Mouse (Mus musculus): ENCODE results near the gene Gfpt1.
A peak's percentile ranks its signal among the peaks of the same experiment; 100 is the strongest.

The Gfpt1 gene

DNA sequence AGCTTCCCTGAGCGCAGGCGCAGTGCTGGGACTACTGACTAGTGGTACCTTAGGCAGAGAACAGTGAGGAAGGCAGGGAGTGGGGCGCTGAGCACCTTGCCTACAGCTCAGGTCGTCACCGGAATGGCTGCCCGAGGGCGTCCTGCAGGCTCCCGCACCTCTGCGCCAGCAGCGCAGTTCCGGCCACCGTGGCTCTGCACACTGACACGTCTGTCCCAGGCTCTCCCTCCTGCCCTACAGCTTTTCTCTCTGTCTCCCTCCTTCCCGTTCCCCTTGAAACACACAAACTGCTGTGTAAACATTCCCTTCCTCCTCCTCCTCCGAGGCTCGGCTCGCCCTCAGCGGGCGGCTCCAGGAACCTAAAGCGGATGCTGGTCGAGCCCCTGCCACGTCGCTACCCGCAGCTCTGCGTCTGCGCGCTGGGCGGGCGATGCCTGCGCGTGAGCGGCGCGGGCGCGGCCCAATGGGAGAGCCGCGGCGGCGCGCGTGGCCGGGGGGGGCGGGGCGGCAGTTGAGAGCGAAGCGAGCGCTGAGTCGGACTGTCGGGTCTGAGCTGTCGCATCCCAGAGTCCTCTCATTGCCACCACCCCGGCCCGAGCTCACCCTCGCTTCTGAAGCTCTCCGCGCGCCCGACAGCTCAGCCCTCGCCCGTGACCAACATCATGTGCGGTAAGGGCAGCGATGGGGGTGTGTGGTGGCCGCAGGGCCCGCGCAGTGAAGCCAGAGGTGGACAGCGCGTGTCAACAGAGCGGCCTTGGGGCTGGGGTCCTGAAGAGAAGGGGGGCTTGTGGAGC, at the start of gene Gfpt1:
Gfpt1 (plus strand) TSS at position 510 of the 794 bp plus-strand sequence.
- no peak for TF ChIP-seq CTCF (conservative IDR thresholded peaks at IDR 0.05; ENCODE audit: low read length)
- TF ChIP-seq POU5F1 (IDR thresholded peaks at IDR 0.05; ENCODE audit: borderline replicate concordance, low read length) = no peak
- no peak for TF ChIP-seq NANOG (IDR thresholded peaks at IDR 0.05; ENCODE audit: borderline replicate concordance, low read length)
- Histone ChIP-seq H3K27me3 (ENCODE audit: insufficient read depth, low read length) (peaks cover 8% of the 10 kb centered on the region; the same call in 1 of the 2 replicates), H3K4me1 (replicated peaks; ENCODE audit: low read depth, low read length) (peaks cover 24% of the 10 kb centered on the region), H3K4me3 (replicated peaks; ENCODE audit: low read length) (peak within 1 kb of the TSS; percentile 94), H3K9me3 (ENCODE audit: low read length) (no peaks in the 10 kb centered on the region), H3K36me3 (ENCODE audit: insufficient read depth, low read length) (no peaks in the 10 kb centered on the region)

DNA sequence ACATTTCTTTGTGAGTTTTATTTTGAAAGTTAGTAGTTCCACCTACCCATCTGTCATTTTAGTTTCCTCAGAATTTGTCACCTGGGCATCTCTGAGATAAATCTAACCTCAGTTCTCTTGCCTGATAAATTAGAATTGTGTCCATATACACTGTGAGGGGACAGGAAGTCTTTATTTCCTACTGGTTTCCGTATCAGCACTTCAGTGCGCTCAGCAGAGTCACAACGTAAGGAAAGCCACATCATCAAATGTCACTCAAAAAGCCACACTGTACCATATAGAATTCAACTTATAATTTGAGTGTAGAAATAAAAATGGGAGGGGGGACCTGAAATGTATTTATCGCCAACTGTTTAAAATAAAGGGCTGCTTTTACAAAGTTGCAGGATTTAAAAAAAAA, 48.4 kb upstream of the Gfpt1 start:
- no peak for TF ChIP-seq NANOG (IDR thresholded peaks at IDR 0.05; ENCODE audit: borderline replicate concordance, low read length)
- no peak for TF ChIP-seq POU5F1 (IDR thresholded peaks at IDR 0.05; ENCODE audit: borderline replicate concordance, low read length)
- TF ChIP-seq CTCF (conservative IDR thresholded peaks at IDR 0.05; ENCODE audit: low read length) = no peak
- no peak overlapping the region for H3K4me3 ChIP-seq (replicated peaks; ENCODE audit: low read length)
- H3K9me3 ChIP-seq (ENCODE audit: low read length) = no peaks in the 10 kb centered on the region
- H3K27me3 ChIP-seq (ENCODE audit: insufficient read depth, low read length) = no peaks in the 10 kb centered on the region
- peaks cover 24% of the 10 kb centered on the region for H3K36me3 ChIP-seq (ENCODE audit: insufficient read depth, low read length)
- H3K4me1 ChIP-seq (replicated peaks; ENCODE audit: low read depth, low read length) = peaks cover 21% of the 10 kb centered on the region

DNA sequence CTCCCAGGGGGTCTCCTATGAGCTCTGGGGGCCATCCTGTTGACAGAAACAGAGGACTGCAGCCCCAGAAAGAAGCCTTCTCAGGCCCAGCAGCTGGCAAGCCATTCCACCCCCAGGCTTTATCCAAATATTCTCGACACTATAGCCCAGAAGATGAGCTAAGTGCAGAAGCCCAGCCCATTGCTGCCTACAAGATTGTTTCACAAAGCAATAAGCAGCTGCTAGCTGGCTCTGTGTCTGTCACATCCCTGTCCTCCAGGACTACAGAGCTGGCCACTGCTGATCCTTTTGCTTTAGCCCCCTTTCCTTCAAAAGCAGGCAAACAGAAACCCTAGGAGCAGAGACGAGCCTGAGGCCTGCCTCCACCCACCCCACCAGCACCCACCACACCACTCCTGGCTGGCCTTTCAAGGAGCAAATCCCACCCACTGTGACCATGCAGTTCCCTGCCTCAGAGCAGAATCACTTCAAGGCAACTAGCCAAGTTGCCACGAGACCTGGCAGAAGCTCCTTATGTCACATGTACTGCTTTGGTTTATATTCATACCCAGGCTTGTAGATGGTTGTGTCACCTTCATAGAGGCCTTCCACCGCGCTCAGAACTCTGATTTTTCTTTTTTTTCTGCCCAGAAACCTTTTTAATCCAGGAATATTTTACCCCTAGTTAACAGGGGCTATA, 45.9 kb upstream of the Gfpt1 start:
- TF ChIP-seq NANOG (IDR thresholded peaks at IDR 0.05; ENCODE audit: borderline replicate concordance, low read length) = no peak
- no peak for TF ChIP-seq POU5F1 (IDR thresholded peaks at IDR 0.05; ENCODE audit: borderline replicate concordance, low read length)
- TF ChIP-seq CTCF (conservative IDR thresholded peaks at IDR 0.05; ENCODE audit: low read length) = no peak
- H3K36me3 ChIP-seq (ENCODE audit: insufficient read depth, low read length) = peaks cover 24% of the 10 kb centered on the region
- peaks cover 21% of the 10 kb centered on the region for H3K4me1 ChIP-seq (replicated peaks; ENCODE audit: low read depth, low read length)
- no peaks in the 10 kb centered on the region for H3K27me3 ChIP-seq (ENCODE audit: insufficient read depth, low read length)
- H3K9me3 ChIP-seq (ENCODE audit: low read length) = no peaks in the 10 kb centered on the region
- no peak overlapping the region for H3K4me3 ChIP-seq (replicated peaks; ENCODE audit: low read length)

DNA sequence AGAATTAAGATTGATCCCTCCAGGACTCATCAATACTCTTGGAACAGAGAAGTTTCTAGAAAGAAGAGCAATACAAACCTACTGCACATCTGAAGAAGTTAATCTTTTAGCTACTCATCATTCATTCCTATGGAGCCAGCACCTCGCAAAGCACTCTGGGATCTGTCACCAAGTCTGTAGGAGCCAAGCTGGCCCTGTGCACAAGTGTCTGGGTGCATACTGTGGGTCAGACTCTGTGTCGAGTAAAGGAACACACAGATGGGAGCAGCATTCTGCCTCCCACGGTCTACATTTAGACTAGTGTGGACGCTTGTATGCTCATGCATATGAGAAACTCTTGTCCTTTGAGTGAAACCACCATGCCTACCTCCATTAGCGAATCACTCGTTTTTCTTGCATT, 45.3 kb upstream of the Gfpt1 start:
- Histone ChIP-seq H3K9me3 (ENCODE audit: low read length) (no peaks in the 10 kb centered on the region), H3K36me3 (ENCODE audit: insufficient read depth, low read length) (peaks cover 24% of the 10 kb centered on the region), H3K27me3 (ENCODE audit: insufficient read depth, low read length) (no peaks in the 10 kb centered on the region), H3K4me3 (replicated peaks; ENCODE audit: low read length) (no peak overlapping the region), H3K4me1 (replicated peaks; ENCODE audit: low read depth, low read length) (peaks cover 25% of the 10 kb centered on the region)
- no peak for TF ChIP-seq CTCF (conservative IDR thresholded peaks at IDR 0.05; ENCODE audit: low read length)
- no peak for TF ChIP-seq POU5F1 (IDR thresholded peaks at IDR 0.05; ENCODE audit: borderline replicate concordance, low read length)
- no peak for TF ChIP-seq NANOG (IDR thresholded peaks at IDR 0.05; ENCODE audit: borderline replicate concordance, low read length)

DNA sequence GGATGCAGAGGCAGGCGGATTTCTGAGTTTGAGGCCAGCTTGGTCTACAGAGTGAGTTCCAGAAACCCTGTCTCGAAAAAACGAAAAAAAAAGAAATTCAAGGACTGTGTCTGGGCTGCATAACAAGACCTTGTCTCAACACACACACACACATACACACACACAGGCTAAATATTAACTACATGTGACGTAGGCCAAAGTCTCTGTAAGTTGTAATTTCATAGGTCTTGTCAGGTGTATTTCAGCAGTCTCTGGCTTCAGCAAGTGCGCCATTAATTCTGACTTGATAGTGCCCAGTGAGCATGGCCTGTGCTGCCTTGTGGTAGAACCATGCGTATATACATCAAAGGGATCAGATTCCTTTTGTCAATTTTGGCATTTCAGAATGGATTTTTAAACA, 40.7 kb upstream of the Gfpt1 start:
- Histone ChIP-seq H3K36me3 (ENCODE audit: insufficient read depth, low read length) (peaks cover 11% of the 10 kb centered on the region), H3K4me3 (replicated peaks; ENCODE audit: low read length) (no peak overlapping the region)
- no peak for TF ChIP-seq POU5F1 (IDR thresholded peaks at IDR 0.05; ENCODE audit: borderline replicate concordance, low read length)
- no peak for TF ChIP-seq CTCF (conservative IDR thresholded peaks at IDR 0.05; ENCODE audit: low read length)
- no peak for TF ChIP-seq NANOG (IDR thresholded peaks at IDR 0.05; ENCODE audit: borderline replicate concordance, low read length)

DNA sequence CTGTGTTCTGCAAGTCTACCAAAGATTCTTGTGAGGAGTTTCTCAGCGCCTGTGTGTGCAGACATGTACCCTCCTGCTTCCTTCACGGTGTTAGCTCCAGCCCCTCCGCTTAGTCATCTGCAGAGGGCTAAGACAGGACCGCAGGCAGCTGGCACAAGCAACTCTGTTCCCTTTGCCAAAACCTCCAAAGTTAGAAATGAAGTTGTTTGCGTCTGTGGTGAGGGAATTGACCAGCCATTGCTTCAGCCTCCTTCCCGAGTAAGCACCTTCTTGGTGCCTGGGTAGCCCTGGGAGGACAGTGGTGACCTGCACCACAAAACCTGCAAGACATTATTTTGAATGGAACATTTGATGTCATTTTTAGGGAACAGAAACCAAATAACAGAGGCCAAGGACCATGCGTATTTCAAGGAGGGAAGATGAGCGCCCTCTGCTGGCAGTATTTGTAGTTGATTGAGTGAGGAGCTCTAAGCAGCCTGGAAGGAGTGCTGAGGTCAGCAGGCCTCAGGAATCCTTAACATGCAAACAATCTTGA, 40.1 kb upstream of the Gfpt1 start:
- H3K9me3 ChIP-seq (ENCODE audit: low read length) = no peaks in the 10 kb centered on the region
- peaks cover 15% of the 10 kb centered on the region for H3K4me1 ChIP-seq (replicated peaks; ENCODE audit: low read depth, low read length)
- H3K36me3 ChIP-seq (ENCODE audit: insufficient read depth, low read length) = peaks cover 5% of the 10 kb centered on the region
- H3K4me3 ChIP-seq (replicated peaks; ENCODE audit: low read length) = no peak overlapping the region
- H3K27me3 ChIP-seq (ENCODE audit: insufficient read depth, low read length) = no peaks in the 10 kb centered on the region
- TF ChIP-seq CTCF (conservative IDR thresholded peaks at IDR 0.05; ENCODE audit: low read length) (peak; percentile 71), NANOG (IDR thresholded peaks at IDR 0.05; ENCODE audit: borderline replicate concordance, low read length) (no peak)

More for the DNA sequence above, 40.7 kb upstream of the Gfpt1 start:
- no peaks in the 10 kb centered on the region for H3K27me3 ChIP-seq (ENCODE audit: insufficient read depth, low read length)
- peaks cover 14% of the 10 kb centered on the region for H3K4me1 ChIP-seq (replicated peaks; ENCODE audit: low read depth, low read length)
- H3K9me3 ChIP-seq (ENCODE audit: low read length) = no peaks in the 10 kb centered on the region

DNA sequence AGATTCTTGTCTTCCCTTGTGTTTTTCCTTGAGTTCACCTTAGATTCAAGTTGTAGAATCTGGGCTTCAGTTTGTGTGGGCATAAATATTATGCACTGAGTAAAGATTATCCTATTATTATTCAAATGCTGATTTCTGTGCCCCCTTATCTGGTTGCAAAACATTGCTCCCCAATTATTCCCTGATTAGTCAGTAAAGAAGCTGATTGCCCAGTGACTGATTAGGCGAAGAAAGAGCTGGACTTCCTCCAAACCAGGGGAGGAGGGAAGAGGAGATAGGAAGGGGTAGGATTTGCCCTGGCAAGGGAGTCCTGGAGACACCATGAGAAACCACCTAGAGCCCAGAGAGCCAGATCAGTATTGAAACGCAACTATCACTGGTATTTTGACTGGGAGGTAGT, 38.5 kb upstream of the Gfpt1 start:
- H3K9me3 ChIP-seq (ENCODE audit: low read length) = no peaks in the 10 kb centered on the region
- TF ChIP-seq CTCF (conservative IDR thresholded peaks at IDR 0.05; ENCODE audit: low read length) (no peak), POU5F1 (IDR thresholded peaks at IDR 0.05; ENCODE audit: borderline replicate concordance, low read length) (no peak), NANOG (IDR thresholded peaks at IDR 0.05; ENCODE audit: borderline replicate concordance, low read length) (no peak)
- no peaks in the 10 kb centered on the region for H3K27me3 ChIP-seq (ENCODE audit: insufficient read depth, low read length)
- H3K36me3 ChIP-seq (ENCODE audit: insufficient read depth, low read length) = no peaks in the 10 kb centered on the region
- no peak overlapping the region for H3K4me3 ChIP-seq (replicated peaks; ENCODE audit: low read length)
- H3K4me1 ChIP-seq (replicated peaks; ENCODE audit: low read depth, low read length) = peaks cover 29% of the 10 kb centered on the region

DNA sequence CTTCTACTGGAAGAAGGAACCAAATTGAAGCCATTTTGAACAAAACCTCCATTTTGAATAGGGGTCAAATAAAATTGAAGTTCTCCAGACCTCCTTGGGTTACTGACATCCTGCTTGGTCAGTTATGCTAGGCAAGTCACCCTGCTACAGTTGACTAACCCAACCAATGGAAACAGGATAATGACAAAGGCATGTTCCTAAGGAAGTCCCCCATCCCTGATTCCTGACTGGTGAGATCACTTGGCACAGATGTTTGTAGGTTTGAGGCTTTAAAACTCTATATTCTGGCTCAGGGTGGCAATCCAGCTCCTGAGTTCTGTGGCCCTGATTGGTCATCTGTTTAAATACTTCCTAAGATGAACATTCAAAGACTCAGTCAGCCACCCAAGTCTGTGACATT, 37.1 kb upstream of the Gfpt1 start:
- H3K36me3 ChIP-seq (ENCODE audit: insufficient read depth, low read length) = no peaks in the 10 kb centered on the region; the same call in 1 of the 2 replicates
- H3K4me1 ChIP-seq (replicated peaks; ENCODE audit: low read depth, low read length) = peaks cover 35% of the 10 kb centered on the region
- H3K27me3 ChIP-seq (ENCODE audit: insufficient read depth, low read length) = no peaks in the 10 kb centered on the region
- no peak overlapping the region for H3K4me3 ChIP-seq (replicated peaks; ENCODE audit: low read length)
- no peak for TF ChIP-seq NANOG (IDR thresholded peaks at IDR 0.05; ENCODE audit: borderline replicate concordance, low read length)
- no peak for TF ChIP-seq POU5F1 (IDR thresholded peaks at IDR 0.05; ENCODE audit: borderline replicate concordance, low read length)
- no peak for TF ChIP-seq CTCF (conservative IDR thresholded peaks at IDR 0.05; ENCODE audit: low read length)
- no peaks in the 10 kb centered on the region for H3K9me3 ChIP-seq (ENCODE audit: low read length)

Measured in E14TG2a.4 (cell line).